In the genomic region with DNA sequence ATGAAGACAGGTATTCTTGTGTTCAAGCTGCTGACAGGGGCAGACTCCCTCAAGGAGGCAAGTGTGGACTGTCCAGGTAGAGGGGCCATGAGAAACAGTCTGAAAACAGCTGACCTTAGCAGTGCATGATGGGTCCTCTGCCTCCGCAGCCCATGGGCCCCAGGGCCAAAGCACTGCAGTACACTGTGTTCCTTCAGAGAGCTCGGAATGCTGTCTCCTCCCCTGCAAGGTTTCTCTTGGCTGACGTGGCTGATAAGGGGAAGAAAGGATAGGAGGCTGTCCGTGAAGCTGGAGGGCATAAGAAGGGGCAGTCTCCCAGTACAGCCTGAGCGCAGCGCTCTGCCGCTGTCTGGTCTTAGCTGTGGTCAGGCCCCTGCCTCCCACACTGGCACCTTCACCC, we compare ENCODE assay signal across 8 mouse cellular contexts. TPM values are rescaled to one million over a fixed set of nuclear protein-coding genes. Genes with fewer than 3 reads are reported as not detected.
DNase-seq lines count a peak whose midpoint lies in the region; ATAC-seq and TF ChIP-seq lines count a peak whose summit lies in the region.

No protein-coding gene starts in this region.

- peak overlapping the region; percentile 33; the same call in 1 of the 2 replicates for H3K4me2 ChIP-seq in heart, embryonic 12.5 days
- H3K4me2 ChIP-seq in kidney, embryonic 14.5 days (replicated peaks; ENCODE audit: low read depth, low read length), result no peak overlapping the region
- H3K4me2 ChIP-seq in midbrain, embryonic 12.5 days (replicated peaks), result no peak overlapping the region

- H3K4me3 ChIP-seq in layer of hippocampus, adult 2 months, result no peak overlapping the region
- H3K4me3 ChIP-seq in heart, embryonic 12.5 days, result no peak overlapping the region
- no peak overlapping the region for H3K4me3 ChIP-seq in kidney, embryonic 14.5 days (ENCODE audit: low read length)
- no peak overlapping the region for H3K4me3 ChIP-seq in midbrain, embryonic 12.5 days

- intact Hi-C loops in left cerebral cortex, postnatal 36 days (cut with DNase I), result no loop called here

- no peak for DNase-seq in layer of hippocampus, adult 2 months (ENCODE audit: low spot score in 2 of 2)
- DNase-seq in layer of hippocampus, postnatal 36 days, result no peak
- no peak for DNase-seq in left cerebral cortex, postnatal 36 days (ENCODE audit: low spot score in 2 of 2)
- DNase-seq in spleen, postnatal 4 days (ENCODE audit: low spot score in 2 of 2), result no peak
- DNase-seq in cerebellum, adult 9-11 months, result no peak

- H3K4me1 ChIP-seq in heart, embryonic 12.5 days (replicated peaks), result peaks cover 82% of the 10 kb centered on the region
- H3K4me1 ChIP-seq in kidney, embryonic 14.5 days (ENCODE audit: control insufficient read depth, insufficient read depth, low read length), result peaks cover 81% of the 10 kb centered on the region
- H3K4me1 ChIP-seq in midbrain, embryonic 12.5 days, result peaks cover 65% of the 10 kb centered on the region

- no peak for TF ChIP-seq CTCF in layer of hippocampus, adult 2 months (conservative IDR thresholded peaks at IDR 0.05)

- H3K9me3 ChIP-seq in heart, embryonic 12.5 days (replicated peaks), result no peaks in the 10 kb centered on the region
- no peaks in the 10 kb centered on the region for H3K9me3 ChIP-seq in kidney, embryonic 14.5 days (ENCODE audit: control insufficient read depth, low read length)
- H3K9me3 ChIP-seq in midbrain, embryonic 12.5 days, result no peaks in the 10 kb centered on the region

- WGBS in heart, embryonic 12.5 days, result 11% methylated on average over 7 of the region's 7 CpGs
- WGBS in kidney, embryonic 14.5 days, result 25% methylated on average over 7 of the region's 7 CpGs
- WGBS in midbrain, embryonic 12.5 days, result 53% methylated on average over 7 of the region's 7 CpGs

- no peaks in the 10 kb centered on the region for H3K27me3 ChIP-seq in heart, embryonic 12.5 days (replicated peaks)
- H3K27me3 ChIP-seq in kidney, embryonic 14.5 days (ENCODE audit: control insufficient read depth, insufficient read depth, low read length), result no peaks in the 10 kb centered on the region
- H3K27me3 ChIP-seq in midbrain, embryonic 12.5 days, result no peaks in the 10 kb centered on the region

- peak; percentile 61 for ATAC-seq in heart, embryonic 12.5 days (ENCODE audit: insufficient number of reproducible peaks, low FRiP score)
- peak; percentile 40 for ATAC-seq in kidney, embryonic 14.5 days (ENCODE audit: low FRiP score, low TSS enrichment)
- peak; percentile 10; the same call in 1 of the 2 replicates for ATAC-seq in midbrain, embryonic 12.5 days (ENCODE audit: low FRiP score, low read depth)

- H3K9ac ChIP-seq in heart, embryonic 12.5 days, result peak overlapping the region; percentile 17; the same call in 1 of the 2 replicates
- no peak overlapping the region; the same call in 1 of the 2 replicates for H3K9ac ChIP-seq in kidney, embryonic 14.5 days (ENCODE audit: low read depth, low read length)
- H3K9ac ChIP-seq in midbrain, embryonic 12.5 days (replicated peaks), result 0 out of 2 replicates have a peak overlapping the region, but pooled peaks have one; percentile 2

- H3K36me3 ChIP-seq in heart, embryonic 12.5 days, result no peaks in the 10 kb centered on the region
- H3K36me3 ChIP-seq in kidney, embryonic 14.5 days (ENCODE audit: control insufficient read depth, insufficient read depth, low read length), result no peaks in the 10 kb centered on the region; the same call in 1 of the 2 replicates
- H3K36me3 ChIP-seq in midbrain, embryonic 12.5 days, result 0 out of 2 replicates have a peak, but pooled peaks cover 5% of the 10 kb centered on the region

- peak overlapping the region; percentile 54 for H3K27ac ChIP-seq in layer of hippocampus, adult 2 months
- peak overlapping the region; percentile 40; the same call in 1 of the 2 replicates for H3K27ac ChIP-seq in heart, embryonic 12.5 days (ENCODE audit: poor library complexity, severe bottlenecking)
- H3K27ac ChIP-seq in kidney, embryonic 14.5 days (ENCODE audit: low read depth, low read length), result peak overlapping the region; percentile 57
- H3K27ac ChIP-seq in midbrain, embryonic 12.5 days (replicated peaks), result peak overlapping the region; percentile 77

RNA-seq across cellular contexts. Expression of gene Traf3ip2, which starts 54.9 kb away (rescaled TPM):
- total RNA-seq in layer of hippocampus, adult 2 months (2021), result 1 to 10 TPM; 2.5 to 2.6 TPM
- 1 to 10 TPM; 2.1 to 2.5 TPM for total RNA-seq in layer of hippocampus, postnatal 36 days (2021)
- polyA plus RNA-seq in heart, embryonic 12.5 days (2016; fragmentation: Nextera tagmentation; extraction: Ambion mirVana), result 10.9 and 11.7 TPM in 2 replicates
- 16.6 and 19.6 TPM in 2 replicates for polyA plus RNA-seq in kidney, embryonic 14.5 days (2014; fragmentation: Nextera tagmentation; extraction: Ambion mirVana)
- polyA plus RNA-seq in midbrain, embryonic 12.5 days (2016; fragmentation: Nextera tagmentation; extraction: Ambion mirVana), result 5.4 and 6.1 TPM in 2 replicates
- total RNA-seq in left cerebral cortex, postnatal 36 days (2021), result 1 to 10 TPM in 1 of 2 experiments, under 1 TPM in 1; 0.77 to 1.4 TPM

Comparison
In these comparisons a context has a peak if more than half of its experiments do, and no peak if none do; other contexts are left out.
1. ATAC-seq: peak in every context shown above with its lines; median percentile 61 in heart, embryonic 12.5 days; 40 in kidney, embryonic 14.5 days; 10 in midbrain, embryonic 12.5 days.